Mouse (Mus musculus) gastrocnemius, postnatal 4 days (tissue): Measurements from ENCODE around the gene Zdhhc24. TPM values are rescaled to one million over a fixed set of nuclear protein-coding genes. Genes with fewer than 3 reads are reported as not detected.
A peak's percentile ranks its signal among the peaks of the same experiment; 100 is the strongest.

ENCODE experiments used
- DNase-seq, 2 experiments: peaks; one replicate each; pipeline ENCODE4 v3.0.0; 2021 to 2022; ENCODE audit warnings: low spot score in 2 of 2, mixed read lengths in 2 of 2
- total RNA-seq, 2 experiments: library from RNA; stranded (reverse); gene quantifications; 2 replicates each; pipeline ENCODE4 v1.2.3; 2021

Zdhhc24 gene
- total RNA-seq, 2 experiments from 2014 or later = 6.3 to 7.1 TPM

DNA sequence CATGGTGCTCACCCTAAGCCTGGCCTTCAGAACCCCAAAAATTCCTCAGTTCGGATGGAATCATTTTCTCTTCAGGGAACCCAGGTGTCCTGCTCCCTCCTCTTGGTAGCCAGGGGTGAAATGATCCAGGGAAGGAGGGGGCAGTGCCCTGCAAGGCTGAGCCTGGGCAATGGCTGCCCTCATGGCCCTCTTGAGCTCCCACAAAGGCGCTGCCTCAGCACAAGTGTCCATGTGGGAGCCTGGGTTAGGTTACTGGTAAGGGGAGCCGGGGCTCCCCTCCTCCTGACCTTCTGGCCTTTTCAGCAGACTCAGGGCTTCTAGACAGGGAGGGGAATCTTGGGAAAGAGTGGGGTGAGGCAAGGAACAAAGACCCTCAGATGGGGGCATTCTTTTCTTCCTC is 1.7 kb upstream of the Zdhhc24 start:
- DNase-seq = no peak

DNA sequence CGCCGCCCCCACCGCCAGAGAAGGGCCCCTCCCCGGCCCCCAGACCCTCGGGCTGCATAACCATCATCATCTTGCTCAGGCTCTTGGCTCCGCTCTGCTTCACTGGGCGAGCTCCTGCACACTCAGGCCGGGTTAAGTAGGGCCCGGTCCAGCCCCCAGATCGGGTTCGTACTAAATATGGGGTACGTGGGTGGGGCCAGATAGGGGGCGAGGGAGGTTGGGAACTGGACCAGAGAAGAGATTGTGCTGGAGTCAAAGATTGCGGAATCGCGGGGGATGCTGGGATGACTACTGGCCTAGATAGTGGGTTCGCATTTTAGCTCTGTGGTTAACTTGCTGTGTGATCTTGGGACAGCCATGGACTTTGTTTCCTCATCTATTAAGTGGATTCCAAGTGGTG is 683 bp upstream of the Zdhhc24 start, which contains the start of gene Actn3:
Actn3 (minus strand) TSS at position 125 of the 400 bp plus-strand sequence.
- DNase-seq = peak in 1 of 2 experiments; percentile 41

DNA sequence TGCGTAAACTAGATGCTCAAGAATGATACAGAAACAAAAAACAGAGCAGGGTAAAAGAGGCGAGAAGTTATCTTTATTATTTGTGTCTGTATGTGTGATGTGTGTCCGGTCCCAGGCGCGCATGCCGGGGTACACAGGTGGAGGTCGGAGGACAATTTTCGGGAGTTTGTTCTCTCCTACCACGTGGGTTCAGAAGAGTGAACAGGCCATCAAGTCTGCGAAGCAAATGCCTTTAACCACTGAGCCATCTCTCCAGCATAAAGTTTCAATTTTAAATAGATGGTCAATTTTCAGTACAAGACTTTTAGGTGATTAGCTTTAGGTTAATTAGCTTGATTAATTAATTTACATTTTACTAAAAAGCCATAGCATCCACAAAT is 846 bp downstream of the Zdhhc24 start:
- DNase-seq = no peak

DNA sequence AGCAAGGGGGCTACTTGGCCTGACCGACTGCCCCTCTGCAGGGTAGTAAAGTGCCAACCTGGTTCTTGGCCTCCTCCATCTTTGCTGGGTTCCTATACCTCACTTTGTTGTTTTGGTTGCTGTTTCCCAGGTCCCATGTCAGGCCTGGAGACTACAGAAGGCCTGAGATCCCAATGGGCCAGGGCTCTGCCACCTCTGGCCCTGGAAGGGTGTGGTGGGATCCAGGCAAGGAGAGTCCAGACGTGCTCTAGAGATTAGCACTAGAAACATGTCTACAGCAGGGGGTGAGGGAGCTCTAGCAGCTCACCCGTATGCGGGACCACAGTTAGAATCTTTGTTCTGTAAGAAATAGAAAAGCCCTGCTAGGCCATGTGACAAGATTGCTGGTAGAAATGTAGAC is 5.5 kb downstream of the Zdhhc24 start:
- no peak for DNase-seq

DNA sequence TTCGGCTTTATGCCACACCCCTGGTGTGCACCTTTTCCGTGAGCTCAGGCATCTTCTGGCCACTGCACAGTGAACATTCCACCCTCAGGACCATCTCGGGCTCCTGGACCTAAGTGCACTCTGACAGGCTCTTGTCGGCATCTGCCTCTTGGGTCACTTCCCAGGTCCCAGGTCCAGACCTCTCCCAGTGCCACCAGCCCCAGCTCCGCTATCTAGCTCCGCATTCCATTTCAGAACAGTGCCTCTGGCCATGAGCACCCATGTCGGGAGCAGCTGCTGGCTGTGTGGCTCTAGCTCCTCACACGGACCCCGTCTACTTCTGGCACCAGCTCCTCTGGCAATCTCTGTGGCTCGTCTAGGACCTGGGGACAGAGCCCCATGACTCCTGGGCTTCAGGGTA is 11.3 kb downstream of the Zdhhc24 start:
- DNase-seq = no peak

DNA sequence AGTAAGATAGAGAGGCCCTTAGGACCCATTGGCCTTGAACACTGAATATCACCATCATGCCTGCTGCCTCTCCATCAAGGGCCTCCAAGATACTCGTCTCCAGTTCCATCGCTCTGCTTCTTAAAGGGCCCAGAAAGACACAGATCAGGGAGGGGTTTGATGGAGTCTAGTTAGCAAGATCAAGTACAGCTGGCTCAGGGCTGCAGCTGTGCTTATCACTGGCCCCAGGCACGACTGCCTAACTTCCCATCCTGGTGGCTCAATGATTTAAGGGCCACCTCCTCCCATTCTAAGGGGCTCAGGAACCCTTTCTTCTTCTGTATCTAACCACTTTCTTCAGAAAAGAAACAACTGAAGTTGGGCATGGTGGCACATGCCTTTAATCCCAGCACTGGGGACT is 13.3 kb downstream of the Zdhhc24 start:
- no peak for DNase-seq

DNA sequence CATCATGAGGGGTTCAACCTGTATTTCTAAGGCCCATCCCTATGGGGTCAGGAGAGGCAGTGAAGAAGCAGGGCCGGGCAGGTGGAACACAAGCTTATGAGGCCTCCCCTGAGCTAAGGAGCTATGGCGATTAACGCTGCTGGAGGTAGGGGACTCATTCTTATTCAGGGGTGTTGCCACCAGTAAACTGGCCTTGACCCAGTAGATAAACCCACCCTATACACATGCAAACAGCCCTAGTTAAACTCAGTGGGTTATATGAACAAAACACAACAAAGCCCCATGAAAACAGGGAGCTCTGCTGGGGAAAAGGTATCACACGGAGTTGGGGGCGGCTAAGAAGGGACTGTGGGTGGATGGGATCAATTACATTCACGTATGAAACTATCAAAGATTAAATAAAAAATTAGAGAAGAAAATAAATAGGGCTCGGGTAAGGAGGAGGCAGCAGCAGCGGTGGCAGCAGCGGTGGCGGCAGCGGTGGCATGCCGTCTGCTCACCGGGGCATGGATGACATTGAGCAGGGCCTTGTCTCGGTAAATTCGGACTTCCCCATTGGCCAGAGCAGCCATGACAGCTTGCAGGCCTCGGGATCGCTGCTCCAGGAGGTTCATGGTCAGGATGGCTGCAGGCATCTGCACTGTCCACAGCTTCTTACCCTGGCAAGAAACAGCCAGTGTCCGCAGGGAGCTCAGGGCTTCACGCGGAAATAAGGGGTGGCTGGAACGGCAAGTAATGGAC is 18.5 kb downstream of the Zdhhc24 start:
- DNase-seq = no peak

DNA sequence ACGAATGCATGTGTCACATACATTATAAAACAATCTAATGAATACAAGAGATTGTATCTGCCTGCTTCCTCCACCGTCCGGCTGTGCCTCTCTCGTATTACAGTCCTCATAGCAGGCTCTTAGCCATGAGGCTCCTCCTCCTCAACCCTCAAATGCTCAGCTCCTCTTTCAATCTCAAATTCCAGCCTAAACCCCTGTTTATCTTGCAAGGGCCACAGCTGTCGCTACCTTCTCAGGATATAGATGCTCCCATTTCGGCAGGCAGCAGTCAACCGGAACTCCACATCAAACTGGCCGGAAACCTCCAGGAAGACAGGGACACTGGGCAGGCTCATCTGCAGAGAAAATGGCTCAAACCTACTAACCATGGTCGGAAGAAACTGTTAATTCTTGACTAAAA is 20.5 kb downstream of the Zdhhc24 start:
- DNase-seq = no peak

DNA sequence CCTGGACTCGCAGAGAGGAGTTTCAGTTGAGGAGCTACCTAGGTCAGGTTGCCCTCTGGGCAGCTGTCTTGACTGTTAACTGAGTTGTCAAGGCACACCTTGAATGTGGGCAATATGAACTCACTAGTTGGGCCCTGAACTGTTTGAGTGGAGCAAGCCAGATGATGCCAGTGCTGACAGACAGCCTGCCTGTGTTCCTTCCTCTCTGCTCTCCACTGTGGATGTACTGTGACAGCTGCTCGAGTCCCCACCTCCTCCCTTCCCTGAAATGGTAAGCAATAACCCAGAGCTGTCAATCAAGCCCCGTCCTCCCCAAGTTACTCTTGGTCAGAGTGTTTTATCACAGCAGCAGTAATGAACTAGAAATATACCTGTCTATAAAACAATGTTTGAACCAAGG is 21.4 kb downstream of the Zdhhc24 start:
- no peak for DNase-seq

DNA sequence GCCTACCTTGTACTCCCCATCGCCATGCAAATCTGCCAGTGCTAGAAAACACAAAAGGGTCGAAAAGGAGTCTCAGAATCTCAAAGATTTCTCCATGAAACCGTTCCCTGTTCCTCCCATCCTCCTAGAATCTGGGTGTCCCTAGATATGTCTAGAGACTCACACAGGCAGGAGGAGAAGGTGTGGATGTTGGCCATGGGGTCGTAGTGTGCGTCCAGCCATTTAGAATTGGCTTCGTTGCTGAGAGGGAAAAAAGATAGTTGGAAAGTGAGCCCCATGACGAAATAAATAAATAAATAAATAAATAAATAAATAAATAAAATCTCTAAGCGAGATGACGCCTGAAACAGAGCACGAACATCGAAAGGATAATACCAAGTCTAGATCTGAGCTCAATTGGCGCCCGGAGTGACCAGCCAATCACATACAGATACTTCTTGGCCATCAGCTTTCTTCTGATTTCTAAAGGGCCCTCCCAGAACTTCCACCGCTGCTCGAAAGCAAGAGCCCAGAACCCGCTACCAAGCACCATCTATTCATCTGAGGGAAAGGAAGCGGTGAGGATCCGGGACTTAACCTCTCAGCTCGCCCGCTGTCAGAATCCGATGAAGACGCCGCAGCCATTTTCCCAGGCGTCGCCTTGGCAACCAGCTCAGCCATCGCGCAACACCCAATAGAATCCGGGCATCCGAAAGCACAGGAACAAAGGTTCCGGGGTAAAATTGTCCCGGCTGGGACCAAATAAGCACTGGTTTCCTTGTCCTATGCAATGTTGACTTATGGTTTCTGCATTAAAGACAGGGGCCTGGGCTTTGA is 27.7 kb downstream of the Zdhhc24 start, which contains the start of gene Bbs1:
Bbs1 (minus strand) TSS at position 650 of the 816 bp plus-strand sequence.
- peak; percentile 57 to 81 for DNase-seq

DNA sequence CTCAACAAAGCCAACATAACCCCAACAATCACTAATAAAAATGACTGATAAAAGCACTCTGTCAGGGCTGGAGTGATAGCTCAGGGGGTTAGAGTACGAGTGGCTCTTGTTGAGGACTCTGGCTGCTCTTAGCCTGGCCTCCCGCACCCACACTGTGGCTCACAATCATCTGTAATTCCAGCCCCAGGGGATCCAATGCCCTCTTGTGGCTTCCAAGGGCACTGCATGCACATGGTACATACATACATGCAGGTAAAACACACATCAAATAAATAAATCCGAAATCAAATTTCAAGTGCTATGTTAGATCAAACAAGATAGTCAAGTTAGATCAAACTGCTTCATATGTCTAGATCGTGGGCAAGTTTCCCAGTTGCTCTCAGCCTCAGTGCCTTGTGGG is 29.6 kb downstream of the Zdhhc24 start:
- DNase-seq = no peak

DNA sequence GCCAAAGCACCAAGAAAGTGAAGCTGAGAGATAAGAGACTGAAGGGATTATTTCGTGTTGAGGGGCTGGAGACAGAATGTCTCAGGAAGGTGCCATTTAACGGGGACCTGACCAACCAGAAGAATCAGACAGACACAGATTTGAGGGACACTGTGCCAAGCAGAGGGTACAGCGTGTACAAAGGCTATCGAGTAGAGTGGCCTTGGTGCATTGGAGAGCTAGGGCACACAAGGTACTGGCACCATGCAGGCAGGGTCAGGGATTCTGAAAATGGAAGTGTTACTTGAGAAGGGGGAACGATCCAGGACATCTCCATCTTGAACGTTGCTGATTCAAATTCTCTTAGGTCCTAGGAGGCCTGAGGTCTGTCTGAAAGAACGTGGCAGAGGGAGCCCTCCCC is 30.9 kb downstream of the Zdhhc24 start:
- DNase-seq = no peak

DNA sequence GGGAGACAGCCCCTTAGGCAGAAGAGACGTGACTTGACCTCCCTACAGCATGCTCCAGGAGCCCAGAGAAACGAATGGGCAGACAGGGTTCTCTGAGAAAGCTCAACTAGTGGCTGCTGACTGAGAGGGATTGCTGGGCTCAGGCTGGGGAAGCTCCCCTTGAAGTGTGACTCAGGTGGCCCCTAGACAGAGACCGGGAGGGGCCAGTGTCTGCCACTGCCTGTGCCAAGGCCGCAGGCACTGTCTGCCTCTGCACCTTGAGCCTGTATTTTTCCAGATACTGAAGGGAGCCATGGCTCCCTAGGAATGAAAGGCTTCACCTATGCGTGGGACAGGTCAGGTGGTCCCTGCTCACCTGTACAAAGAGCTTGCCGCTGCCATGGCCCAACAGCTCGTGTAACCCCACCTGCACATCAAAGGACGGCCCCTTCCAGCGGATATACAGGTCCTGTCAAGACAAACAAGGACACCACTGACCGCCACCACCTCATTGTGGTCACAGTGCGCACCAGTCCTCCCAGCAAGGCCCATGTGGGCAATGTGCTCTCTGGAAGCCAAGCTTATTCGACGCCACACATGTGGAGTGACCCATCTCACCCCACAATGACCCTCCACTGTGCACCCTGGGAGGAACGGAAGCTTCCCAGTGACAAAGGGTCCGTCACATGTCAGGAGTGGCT is 37.6 kb downstream of the Zdhhc24 start:
- no peak for DNase-seq

DNA sequence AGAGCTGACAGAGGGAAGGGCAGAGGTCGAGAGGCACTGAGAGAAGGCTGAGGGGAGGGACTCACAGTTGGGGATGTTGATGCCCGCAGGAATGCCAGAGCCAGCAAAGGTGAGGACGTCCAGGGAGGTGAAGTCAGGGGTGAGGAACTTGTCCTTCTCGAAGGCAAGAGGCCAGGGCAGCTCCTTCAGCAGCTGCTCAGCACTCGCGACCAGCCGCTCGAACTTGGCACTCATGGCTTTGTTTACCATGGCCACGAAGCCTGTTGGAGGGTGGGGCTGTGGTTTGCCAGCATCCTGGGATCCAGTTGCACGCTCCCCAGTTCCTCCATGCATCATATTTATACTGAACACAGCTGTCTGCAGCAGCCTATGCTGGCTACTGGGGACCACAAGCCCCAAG is 38.4 kb downstream of the Zdhhc24 start:
- DNase-seq = no peak

DNA sequence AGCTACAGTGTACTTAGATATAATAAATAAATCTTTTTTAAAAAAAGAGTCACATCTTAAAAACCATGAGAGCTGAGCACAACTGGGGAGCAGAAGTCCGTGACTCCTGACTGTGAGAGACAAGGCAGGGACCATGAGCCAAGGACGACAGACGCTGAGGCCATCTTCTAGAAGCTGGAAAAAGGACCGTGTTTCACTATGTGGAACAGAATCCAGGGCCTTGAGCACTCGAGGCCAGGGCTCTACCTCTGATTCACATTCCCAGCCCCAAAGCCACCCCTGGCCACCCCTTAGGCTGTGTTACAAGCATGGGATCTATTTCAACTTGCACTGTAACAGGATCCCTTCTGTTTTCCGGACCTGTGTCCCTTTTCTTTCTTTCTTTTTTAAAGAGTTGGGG is 41.2 kb downstream of the Zdhhc24 start:
- DNase-seq = no peak

DNA sequence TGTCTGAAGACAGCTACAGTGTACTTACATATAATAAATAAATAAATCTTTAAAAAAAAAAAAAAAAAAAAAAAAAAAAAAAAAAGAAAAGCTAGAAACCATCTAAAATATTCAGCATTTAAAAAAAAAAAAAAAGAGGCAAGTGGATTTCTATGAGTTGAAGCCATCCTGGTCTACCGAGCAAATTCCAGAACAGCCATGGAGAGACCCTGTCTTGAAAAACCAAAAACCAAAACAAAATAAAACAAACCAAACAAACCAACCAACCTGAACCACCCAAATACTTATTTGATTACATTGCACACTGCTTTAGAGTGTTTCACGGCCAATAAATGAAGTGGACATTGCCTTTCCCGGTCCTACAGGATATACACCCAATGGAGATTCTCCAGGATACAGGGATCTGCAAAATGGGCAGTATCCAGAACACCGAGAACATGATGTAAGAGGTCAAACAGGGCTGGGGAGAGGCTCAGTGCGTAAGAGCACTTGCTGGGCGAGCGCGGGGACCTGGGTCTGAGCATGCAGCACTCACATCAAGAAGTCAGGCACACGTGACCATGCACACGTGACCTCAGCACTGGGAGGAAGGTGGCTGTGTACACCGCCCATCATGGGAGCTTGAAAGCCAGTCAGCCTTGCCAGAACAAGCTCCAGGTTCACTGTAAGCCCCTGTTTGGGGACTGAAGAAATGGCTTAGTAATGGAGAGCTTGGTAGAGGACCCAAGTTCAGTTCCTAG is 46.8 kb downstream of the Zdhhc24 start:
- DNase-seq = no peak

DNA sequence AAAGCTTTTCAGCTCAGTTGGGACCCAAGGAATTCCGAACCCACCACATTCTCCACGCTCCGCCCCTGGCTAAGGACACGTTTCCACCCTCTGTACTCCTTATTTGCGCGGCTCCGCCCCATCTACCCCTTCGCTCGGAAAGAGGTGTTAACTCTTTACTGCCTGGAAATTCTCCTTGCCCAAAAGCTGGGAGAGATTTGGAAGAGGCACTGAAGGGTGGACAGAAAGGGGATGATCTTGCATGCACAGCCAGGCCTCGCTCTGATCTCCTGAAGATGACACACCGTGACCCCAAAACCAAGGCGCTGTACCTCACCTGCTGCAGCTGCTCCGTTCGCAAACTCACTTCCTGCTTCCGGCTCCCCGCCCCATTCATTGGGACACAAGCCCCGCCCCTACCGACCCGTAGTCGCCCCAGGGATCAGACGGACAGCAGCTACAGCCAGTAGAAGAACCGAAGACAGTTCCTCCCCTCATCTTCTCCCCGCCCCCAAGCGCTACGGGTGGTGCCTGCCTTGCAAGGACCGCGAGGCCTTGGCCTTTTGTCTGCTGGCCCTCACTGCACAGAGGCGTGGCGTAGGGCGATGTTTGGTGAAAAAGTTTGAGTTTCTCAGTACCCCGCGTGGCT is 49.5 kb downstream of the Zdhhc24 start, which contains the start of gene Dpp3:
Dpp3 (minus strand) TSS at position 384 of the 628 bp plus-strand sequence.
- peak; percentile 96 to 100 for DNase-seq

DNA sequence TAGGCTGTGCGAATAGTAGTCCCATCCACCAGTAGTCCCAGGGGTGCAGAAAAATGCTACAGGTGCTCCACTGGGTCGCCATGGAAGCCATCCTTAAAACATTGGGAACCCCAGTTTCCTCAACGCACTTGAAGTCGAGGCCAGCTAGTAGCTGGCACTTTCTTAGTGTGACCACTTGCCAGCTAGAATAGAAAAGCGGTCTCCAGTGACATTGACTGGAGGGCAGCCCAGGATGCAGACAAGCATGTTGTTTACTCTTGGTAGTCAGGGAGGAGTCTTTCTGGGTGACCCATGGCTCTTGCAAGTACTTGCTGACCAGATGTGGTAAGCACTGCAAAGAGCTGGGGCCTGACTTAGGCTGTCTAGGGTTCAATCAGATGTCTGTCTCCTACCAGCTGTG is 50.3 kb downstream of the Zdhhc24 start:
- DNase-seq = peak in 1 of 2 experiments; percentile 46
